Mouse (Mus musculus) cortical plate, adult 2 months (tissue): ENCODE measurements at regions not wholly inside any gene's neighbourhood (a gene's known extent, or its start where the extent isn't known, plus 50 kb on each side); places are given as distances from the start of the nearest gene placed in this dataset.

Source experiments
- CTCF ChIP-seq: fragments of 200-500 bp; IDR thresholded peaks from 2 replicates; pipeline ENCODE4 v1.5.1; 2011; ENCODE audit warnings: mild to moderate bottlenecking, control low read depth, low read length; ENCODE audit not compliant: insufficient read depth; ENCODE audit errors: extremely low read depth
- POLR2A ChIP-seq: fragments of 200-500 bp; IDR thresholded peaks from 2 replicates; pipeline ENCODE4 v1.6.1; 2011; ENCODE audit warnings: mild to moderate bottlenecking, low read length, control low read depth; ENCODE audit not compliant: insufficient read depth; ENCODE audit errors: extremely low read depth

GRCm38 (mm10) chr8:116185206-116185605 lies 319.6 kb upstream of the Dynlrb2 start:
- TF ChIP-seq CTCF (no peak), POLR2A (no peak)
